Mouse (Mus musculus) heart, adult 9 months (tissue): Measurements from ENCODE around the gene Dolpp1.

Experiments
- DNase-seq, 2 experiments: peaks; one replicate each; pipeline ENCODE4 v3.0.0; 2022; ENCODE audit warnings: low spot score in 2 of 2

Dolpp1 gene

GRCm38 (mm10) chr2:30440701-30441517 is 48.9 kb downstream of the Dolpp1 start:
- DNase-seq: peak; percentile 88 to 89

GRCm38 (mm10) chr2:30441518-30442497 is 49.8 kb downstream of the Dolpp1 start:
- DNase-seq: peak; percentile 94 to 95

GRCm38 (mm10) chr2:30442498-30442890 is 50.4 kb downstream of the Dolpp1 start:
- DNase-seq: no peak

- DNase-seq: no peak
Observed at GRCm38 (mm10) chr2:30443281-30443680, 51.2 kb downstream of the Dolpp1 start.

- no peak for DNase-seq
Observed at GRCm38 (mm10) chr2:30444006-30444405, 52.0 kb downstream of the Dolpp1 start.

GRCm38 (mm10) chr2:30444450-30444849 is 52.4 kb downstream of the Dolpp1 start:
- DNase-seq: no peak

GRCm38 (mm10) chr2:30445312-30445711 is 53.3 kb downstream of the Dolpp1 start:
- peak; percentile 58 to 70 for DNase-seq

GRCm38 (mm10) chr2:30446891-30447826 is 55.1 kb downstream of the Dolpp1 start:
- no peak for DNase-seq

- no peak for DNase-seq
Observed at GRCm38 (mm10) chr2:30448371-30448770, 56.3 kb downstream of the Dolpp1 start.
